Mouse (Mus musculus): ENCODE measurements around the gene Tmem212.

Tmem212 gene

DNA sequence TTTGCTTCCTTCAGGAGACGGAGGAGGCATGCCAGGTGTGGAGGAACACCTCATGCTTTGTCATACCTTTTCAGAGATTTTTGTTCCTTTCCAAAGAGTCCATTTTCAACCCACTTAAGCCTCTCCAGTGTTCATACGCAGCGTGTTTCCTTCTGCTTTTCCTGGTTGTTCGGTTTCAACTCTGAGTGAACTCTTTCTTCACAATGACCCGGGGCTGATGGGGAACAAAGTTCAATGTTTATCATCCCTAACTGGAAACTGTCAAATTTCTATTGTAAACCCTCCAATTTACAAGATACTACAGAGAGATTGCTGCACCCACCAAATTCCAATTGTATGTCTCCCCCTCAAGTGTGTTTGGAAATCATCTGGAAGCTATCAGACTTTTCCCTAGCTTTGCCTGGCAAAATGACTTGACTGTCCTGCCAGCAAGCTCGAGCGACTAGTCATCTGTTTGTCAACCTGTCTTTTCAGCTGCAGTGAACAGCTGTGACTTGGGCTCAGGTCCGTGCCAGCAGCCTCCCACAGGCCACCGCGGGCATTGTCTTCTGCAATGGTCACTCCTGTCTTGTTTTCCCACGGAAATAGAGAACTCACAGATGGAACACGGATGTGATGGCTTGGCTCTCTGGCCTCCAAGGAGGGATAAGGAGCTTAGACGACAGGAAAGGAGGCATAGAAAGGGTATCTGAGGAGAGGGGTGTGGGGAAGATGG is 3.0 kb upstream of the Tmem212 start:
- in situ Hi-C loops (cut with MboI; ENCODE audit: low sequenced_read_pairs), result no loop called here

DNA sequence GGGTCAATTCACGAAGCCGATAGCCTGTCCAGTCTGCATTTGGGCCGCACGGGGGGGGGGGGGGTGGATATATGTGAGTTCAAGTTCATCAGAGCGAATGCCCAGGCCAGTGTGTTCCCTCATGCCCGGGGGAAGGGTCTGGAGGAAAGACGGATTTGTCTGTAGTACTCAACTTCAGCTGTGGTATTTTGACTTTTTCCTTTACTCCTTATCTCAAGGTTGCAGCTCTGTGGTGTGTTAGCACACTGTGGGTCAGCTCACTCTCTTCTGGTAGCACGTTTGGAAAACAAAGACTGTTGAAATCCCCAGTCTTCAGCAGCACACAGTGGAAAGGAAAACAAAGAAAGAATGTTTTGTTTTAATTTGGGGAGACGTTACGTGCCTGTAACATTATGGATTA is 2.0 kb upstream of the Tmem212 start:
- in situ Hi-C loops (cut with MboI; ENCODE audit: low sequenced_read_pairs), result no loop called here

DNA sequence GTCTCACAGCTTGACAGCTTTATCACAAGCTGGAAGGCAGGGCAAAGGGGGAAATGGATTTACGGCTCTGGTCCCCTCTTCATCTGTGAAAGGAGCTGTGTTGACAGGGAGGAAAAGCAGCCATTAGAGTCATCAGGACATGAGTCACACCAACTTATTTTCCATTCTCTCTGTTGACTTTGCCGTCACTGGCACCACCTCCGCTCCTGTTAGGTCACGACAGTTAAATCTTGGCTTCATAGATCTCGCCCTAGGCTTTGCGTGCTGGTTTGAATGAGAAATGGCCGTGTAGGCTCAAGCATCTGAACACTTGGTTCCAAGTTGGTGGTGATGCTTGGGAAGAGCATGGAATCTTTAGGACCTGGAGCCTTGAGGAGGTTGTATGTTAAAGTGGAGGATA is 9.6 kb downstream of the Tmem212 start:
- in situ Hi-C loops (cut with MboI; ENCODE audit: low sequenced_read_pairs), result no loop called here

DNA sequence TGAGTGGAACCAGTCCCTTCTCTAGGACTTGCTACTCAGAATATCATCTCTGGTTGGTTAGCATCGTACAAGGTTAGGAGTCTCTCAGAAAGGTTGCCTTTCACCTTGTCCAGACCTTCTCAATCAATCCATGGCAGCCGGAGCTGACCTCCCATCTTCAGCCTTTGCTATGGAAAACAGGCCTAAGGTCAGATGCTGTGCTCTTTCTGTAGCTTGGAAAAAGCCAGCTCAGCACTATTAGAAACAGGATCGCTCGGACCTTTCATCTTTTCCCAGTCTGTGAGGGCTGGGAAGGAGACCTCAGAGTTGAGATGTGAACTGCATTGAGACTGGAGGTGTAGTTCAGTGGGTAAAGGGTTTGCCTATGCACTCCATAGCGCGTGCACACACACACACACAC is 10.6 kb downstream of the Tmem212 start:
- in situ Hi-C loops (cut with MboI; ENCODE audit: low sequenced_read_pairs), result no loop called here

DNA sequence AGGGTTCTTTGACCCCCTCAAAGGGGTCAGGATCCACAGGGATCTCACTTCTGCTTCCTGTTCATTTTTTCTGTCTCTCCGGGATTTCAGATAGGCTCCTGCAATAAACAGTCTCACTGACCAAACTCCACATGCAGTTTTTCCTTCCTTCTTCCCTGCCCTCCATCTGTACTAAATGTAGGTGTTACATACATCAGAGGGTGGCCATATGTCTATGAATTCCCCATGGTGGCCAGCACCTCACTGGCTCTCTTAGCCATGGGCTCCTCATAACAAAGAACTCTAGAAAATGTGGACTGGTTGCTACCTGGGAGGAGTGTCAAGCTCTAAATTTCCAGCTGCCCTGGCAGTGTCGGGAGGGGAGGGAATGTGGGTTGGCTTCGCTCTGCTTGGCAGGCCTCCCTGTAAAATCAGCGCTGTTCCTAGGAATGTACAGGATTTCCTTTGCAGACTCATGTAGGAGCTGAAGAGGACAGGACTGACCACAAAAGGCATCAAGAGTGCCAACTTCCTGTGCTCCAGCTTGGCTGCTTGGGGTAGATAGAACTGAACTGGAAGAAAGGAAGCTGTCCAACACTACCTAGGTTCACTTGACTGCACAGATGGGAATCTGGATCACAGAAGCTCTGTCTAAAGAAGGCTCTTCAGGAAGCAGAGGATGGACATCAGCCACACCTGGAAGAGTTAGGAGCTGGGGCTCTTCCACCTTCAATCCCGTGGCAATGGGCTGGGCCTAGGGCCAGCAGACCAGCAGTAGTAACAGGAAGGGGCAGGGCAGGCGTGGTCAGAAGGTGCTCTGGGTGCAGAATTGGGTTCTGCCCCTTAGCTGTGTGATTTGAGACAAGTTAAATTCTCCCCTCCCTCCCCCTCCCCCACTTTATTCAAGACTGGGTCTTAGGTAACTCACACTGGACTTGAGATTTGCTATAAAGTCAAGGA is 14.0 kb downstream of the Tmem212 start:
- in situ Hi-C loops (cut with MboI; ENCODE audit: low sequenced_read_pairs), result no loop called here

DNA sequence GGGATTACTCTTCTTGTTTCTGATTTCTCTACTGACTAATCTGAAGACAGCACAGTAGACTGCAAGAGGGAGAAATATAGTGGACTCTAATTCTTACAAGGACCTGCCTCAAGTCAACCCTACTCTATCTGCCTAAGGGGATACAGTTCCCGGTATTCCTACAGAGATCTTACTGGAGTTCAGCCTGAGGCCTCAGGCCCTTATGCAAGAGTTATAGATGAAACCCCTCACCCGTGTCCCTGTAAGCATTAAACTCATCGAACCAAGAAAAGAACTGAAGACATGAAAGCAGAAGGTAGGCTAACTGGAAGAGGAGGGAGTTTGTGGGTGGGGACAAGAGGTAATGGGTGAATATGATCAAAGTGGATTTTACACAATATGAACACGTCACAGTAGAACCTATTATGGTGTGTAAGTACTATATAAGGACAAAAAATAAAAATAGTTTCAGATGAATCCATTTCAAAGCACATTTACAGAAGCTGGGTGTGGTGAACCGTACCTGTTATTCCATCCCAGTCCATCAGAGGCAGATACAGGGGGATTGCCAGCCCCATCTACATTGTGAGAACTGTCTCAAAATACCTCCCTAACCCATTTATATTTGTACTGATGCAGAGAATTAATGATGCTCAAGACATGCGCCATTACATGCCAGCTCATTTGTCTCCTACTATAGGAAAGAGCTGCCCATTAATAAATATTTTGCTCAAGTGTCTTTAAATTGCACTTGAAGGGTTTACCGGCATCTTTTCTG is 17.1 kb downstream of the Tmem212 start:
- in situ Hi-C loops (cut with MboI; ENCODE audit: low sequenced_read_pairs), result no loop called here

DNA sequence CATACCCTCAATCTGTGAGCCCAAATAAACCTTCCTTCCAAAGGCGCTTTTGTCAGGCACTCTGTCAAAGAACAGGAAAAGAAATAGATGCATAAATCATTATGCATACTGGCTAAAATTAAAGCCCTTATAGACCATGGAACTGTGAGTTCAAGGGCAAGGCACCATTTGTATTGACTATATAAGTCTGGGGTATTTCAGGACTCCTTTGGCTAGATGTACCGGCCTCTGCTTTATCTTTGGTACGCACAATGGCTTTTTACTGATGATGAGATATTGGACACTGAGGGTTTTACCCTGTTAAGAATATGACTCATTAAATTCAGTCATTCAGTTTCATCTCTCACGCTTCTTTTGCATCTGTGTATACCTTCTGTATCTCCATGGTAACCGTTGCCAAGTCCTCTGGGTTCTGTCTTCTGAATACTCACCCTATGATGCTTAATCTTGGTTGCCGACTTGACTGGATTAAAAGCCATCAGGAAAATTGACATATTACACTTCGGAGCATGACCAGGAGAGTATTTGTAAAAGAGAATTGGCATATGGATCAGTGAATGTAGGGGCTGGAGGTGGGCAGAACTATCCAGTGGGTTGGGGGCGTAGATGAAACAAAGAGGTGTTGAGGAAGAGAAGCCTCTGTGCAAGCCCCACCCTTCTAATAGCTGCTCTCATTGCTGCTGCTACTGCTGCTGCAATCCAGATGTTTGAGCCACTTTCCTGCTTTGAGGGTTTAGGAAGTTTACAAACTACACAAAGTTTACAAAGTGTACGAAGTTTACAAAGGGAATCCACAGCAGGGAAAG is 22.7 kb downstream of the Tmem212 start:
- in situ Hi-C loops (cut with MboI; ENCODE audit: low sequenced_read_pairs), result no loop called here

DNA sequence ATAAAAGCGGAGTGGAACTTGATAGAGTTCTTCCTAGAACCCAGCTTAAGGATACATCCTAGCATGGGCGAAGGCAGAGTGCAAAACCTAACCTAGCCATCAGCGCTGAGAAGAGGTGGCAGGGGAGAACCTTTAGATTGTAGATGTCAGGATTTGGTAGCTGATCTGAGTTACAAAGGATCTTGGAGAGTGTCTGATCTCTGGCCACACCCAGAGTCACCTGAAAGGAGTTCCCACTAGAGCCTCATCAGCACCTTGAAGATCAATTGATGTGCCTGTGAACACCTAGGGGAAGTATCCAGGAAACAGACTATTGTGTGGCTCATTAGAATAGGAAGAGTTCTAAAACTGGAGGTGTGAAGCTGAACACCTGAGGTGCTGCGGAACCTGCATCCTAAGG is 23.7 kb downstream of the Tmem212 start:
- in situ Hi-C loops (cut with MboI; ENCODE audit: low sequenced_read_pairs), result no loop called here

DNA sequence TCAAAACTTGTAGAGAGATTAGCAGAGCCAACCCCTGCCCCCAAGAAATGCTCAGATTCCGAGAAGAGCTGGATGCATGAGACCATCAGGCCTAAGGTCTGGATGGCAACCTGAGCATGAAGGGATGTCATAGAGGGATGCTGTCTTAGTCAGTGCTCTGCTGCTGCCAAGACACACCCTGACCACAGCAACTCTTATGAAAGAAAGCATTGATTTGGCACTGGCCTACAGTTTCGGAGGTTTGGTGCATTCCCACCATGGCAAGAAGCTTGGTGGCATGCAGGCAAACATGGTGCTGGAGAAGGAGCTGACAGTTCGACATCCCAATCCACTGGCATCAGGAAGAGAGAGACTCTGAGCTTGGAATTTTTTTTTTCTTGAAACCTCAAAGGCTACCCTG is 24.3 kb downstream of the Tmem212 start:
- in situ Hi-C loops (cut with MboI; ENCODE audit: low sequenced_read_pairs), result no loop called here

DNA sequence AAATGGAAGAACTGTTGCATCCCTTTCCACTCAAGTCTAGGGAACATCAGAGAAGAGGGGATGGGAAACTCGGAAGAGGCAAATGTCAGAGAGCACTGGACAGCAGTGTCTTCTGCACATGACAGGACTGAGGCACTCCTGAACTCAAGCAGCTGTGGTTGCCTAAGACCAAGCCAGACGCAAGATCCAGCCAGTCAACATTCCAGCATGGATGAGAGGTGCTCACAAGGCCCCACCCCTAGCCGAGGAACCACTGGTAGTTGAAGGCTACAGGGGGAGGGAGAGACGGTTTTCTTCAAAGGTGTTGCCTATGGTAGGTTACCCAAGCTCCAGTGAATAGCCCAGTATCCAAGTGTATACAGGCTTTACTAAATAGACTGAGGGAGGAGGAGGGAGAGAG is 24.8 kb downstream of the Tmem212 start:
- in situ Hi-C loops (cut with MboI; ENCODE audit: low sequenced_read_pairs), result no loop called here

DNA sequence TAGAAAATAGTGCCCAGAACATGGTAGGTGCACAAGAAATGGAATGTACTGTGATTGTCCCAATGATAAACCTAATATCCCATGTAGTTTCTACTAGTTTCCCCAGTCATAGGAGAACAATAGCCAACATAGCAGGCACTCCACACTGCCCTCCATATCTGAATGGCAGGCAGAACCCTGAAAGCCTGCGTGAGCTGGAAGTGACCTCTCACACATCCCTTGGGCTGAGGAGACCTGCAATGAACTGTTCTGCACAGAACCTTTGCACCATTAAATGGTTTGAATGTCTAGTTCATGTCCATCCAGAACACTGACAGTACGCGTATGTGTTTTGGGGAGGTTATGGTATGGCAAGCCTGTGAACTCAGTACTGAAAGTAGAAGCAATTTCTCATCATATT is 27.5 kb downstream of the Tmem212 start:
- in situ Hi-C loops (cut with MboI; ENCODE audit: low sequenced_read_pairs), result no loop called here

DNA sequence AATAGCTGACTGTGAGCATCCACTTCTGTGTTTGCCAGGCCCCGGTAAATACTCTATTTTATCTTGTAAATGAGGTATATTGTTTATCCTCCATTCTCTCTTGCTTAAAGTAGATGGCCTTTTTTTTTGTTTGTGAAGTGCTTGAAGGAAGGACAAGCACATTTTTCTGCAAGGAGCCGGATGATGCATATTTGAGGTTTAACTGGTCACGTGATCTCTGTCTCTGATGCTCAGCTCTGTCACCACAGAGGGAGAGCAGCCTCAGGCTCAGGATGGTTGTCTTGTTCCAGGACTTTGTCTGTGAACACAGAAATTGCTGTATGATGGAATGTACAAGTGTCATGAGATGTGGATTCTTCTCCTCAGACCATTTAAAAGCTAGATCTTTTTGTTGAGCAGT is 28.4 kb downstream of the Tmem212 start:
- in situ Hi-C loops (cut with MboI; ENCODE audit: low sequenced_read_pairs), result no loop called here

DNA sequence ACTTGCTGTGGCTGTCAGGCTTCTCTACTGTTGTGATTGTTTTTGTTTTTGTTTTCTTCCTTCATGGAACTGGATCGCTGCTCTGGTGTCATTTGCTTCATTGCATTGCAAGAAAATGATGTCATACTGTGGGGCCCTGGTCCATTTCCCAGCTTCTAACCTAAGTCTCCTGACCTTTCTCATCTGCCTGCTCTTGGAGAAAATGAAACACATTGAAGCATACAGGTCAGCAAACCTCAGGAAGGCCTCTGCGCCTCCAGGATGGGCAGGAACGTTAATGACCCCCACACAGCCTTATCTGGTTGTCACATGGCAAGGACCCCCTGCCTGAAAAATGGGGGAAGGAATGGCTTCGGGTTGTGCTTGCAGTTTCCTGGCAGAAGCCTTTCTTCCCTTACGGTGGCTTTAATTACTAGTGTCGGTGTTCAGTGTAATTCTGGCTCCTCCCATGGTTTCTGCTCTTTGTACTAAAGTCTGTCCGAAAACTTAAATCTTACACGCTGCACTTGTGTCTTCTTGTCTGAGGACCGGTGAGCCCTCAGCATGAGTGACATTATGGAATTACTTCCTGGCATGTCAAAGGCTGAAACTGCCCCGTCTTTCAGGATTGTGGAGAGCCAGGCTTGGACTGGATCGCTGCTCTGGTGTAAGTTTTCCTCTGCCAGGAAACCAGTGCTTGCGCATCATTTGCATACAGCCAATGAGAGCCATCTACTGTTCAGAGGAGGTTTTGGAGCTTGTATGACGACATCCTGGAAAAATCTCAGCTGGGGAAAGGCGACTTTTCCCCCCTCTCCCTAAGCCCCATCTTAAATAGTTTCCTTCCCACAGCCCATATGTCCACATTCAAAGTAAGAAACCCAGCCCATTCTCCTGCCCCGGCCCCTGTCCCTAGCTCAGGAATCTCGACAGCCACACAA is 33.1 kb downstream of the Tmem212 start:
- in situ Hi-C loops (cut with MboI; ENCODE audit: low sequenced_read_pairs), result no loop called here

DNA sequence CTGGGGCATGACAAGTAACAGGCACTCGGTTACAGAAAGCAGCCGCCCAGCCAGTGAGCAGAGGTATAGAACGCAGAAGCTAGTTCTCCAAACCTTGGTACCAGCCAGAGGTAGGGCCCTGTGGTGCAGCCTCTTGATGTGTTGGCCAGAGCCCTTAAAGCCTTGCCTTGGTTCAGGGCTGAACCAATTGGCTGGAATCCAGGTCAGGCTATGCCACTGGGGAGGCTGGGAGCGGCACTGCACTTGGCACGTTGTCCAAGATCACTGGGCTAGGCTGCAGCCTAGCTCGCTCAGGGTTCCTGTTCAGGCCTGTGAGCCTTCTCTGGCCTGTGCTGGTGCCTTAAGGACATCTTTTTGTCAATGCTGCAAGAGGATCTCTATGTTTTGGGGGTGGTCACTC is 34.6 kb downstream of the Tmem212 start:
- in situ Hi-C loops (cut with MboI; ENCODE audit: low sequenced_read_pairs), result no loop called here

DNA sequence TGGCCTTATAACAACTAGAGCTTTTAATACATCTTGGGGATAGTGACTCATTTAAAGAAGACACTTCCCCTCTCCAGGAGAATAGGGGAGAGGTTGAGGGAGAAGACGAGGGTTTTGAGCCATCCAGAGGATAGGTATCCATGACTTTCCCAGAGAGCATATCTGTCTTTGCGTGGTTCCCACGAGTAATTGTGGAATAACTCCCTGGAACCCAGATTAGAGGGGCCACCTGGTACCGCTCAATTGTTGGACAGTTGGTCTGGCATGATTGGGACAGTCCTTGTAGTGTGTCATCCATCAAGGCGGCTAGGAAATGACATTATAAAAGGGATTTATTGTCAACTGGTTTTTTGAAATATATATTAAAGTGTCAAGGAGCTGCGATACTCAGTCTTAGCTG is 35.1 kb downstream of the Tmem212 start:
- in situ Hi-C loops (cut with MboI; ENCODE audit: low sequenced_read_pairs), result no loop called here

DNA sequence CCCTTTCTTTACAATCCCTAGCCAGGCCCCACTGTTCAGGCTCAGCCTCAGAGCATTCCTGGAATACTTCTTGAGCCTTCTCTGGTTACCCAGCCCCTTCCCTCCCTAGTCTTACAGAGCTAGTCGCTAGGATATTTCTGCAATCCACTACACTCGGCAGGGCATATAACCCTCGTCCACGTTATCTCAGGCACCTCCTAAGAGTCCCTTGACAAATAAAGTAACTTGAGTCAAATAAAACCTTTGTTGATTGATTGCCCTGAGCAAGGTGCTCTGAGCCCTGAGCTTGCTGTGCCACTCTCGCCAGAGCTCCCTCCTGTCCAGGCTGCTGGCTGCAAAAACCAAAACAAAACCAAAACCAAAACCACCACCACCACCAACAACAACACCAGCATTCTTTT is 37.0 kb downstream of the Tmem212 start:
- in situ Hi-C loops (cut with MboI; ENCODE audit: low sequenced_read_pairs), result no loop called here

DNA sequence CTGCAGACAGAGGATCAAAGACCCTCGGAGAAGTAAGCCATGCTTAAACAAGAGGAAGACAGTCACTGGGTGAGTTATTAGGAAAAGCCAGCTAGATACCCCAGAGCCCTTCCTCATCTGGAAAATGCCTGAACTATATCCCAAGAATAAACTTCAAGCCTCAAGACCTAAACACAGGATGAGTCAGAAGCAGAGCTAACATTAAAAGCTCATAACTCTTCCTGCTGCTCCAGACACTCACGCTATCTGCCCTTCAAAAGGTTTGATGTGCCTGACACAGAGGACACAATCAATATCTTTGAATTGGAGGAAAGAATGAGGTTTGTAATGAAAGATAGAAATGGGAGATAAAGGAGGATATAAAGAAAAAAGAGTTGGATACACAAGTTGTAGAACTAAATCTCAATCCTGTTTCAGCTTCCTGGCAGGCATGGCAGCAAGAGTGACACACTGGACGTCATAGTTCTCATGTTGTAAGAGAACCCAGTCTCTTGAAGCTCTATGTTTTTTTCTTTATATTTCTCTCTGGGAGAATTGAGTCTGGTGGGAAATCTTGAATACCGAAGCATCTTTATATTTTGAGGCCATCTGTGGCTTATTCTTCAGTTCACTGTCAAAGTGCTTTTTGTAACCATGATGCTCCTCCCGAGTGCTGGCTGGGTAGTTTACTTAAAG is 37.6 kb downstream of the Tmem212 start:
- in situ Hi-C loops (cut with MboI; ENCODE audit: low sequenced_read_pairs), result no loop called here

DNA sequence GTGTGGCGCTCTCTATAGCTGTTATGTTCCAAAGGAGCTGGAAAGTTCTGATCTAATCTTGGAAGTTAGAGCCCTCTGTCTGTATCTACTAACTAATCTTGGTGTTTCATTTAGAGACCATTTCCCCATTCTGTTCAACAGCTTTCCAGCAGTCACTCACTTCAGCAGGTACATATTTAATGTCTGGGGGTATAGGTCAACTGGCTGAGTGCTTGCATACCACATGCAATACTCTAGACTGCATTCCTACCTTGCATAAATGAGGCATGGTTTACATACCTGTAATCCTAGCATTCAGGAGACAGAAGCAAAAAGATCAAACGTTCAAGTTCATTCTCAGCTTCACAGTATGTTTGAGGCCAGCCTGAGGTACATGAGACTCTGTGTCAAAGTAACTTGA is 39.9 kb downstream of the Tmem212 start:
- in situ Hi-C loops (cut with MboI; ENCODE audit: low sequenced_read_pairs), result no loop called here

Measured in CH12F3 (cell line).